Mouse (Mus musculus): ENCODE results near the gene Josd1. TPM values are rescaled to one million over a fixed set of nuclear protein-coding genes. Genes with fewer than 3 reads are reported as not detected.

Josd1 gene
- 17.3 and 19.5 TPM in 2 replicates for polyA plus RNA-seq (2014; fragmentation: Nextera tagmentation; extraction: Ambion mirVana)

DNA sequence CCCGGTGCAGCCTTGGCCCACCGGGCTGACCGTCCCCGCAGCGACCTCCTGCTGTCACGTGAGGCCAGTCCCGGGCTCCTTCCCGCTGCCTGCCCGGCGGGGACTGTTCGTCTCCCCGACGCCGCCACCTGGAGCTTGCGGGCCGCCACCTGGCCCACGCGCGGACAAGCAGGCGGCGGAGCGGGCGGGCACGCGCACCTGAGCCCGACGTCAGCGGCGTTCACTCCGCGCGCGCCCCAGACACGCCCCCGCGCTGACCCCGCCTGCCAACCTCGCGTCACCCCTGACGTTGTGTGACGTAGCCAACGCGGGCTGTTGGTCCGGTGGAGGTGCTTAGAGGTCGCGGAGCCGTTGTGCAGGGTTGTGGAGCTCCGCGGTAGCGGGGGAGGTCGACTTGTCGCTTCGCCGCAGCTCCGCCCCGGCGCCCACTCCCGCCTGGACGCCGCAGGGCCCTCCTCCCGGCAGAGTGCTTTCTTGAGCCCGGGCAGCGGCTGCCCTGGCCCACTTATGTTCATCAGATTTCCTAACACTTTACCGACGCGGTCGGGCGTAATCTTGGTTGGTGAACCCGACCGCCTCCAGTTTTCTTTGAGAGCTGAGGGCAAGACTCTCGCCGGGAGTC lies at the start of gene Josd1:
Josd1 (minus strand) TSS at position 274 of the 622 bp plus-strand sequence.
- H3K27ac ChIP-seq (replicated peaks; ENCODE audit: low read depth, low read length), result peak within 1 kb of the TSS; percentile 97
- peak within 1 kb of the TSS; percentile 88 for H3K4me3 ChIP-seq (ENCODE audit: low read depth, low read length)
- H3K9ac ChIP-seq (ENCODE audit: low read length), result peak within 1 kb of the TSS; percentile 87
- DNase-seq (ENCODE audit: low spot score), result peak; percentile 97
- ATAC-seq (ENCODE audit: insufficient number of reproducible peaks, low FRiP score, low TSS enrichment, low read depth), result peak; percentile 52
- no peaks in the 10 kb centered on the region for H3K9me3 ChIP-seq (ENCODE audit: control insufficient read depth, low read length)
- no peaks in the 10 kb centered on the region for H3K36me3 ChIP-seq (ENCODE audit: control insufficient read depth, insufficient read depth, low read length)
- H3K4me1 ChIP-seq (ENCODE audit: control insufficient read depth, insufficient read depth, low read length), result peaks cover 32% of the 10 kb centered on the region
- H3K27me3 ChIP-seq (ENCODE audit: control insufficient read depth, insufficient read depth, low read length), result no peaks in the 10 kb centered on the region
- WGBS, result under 1% methylated on average over 59 of the region's 72 CpGs
- H3K4me2 ChIP-seq (ENCODE audit: low read depth, severe bottlenecking), result peak within 1 kb of the TSS; percentile 70

DNA sequence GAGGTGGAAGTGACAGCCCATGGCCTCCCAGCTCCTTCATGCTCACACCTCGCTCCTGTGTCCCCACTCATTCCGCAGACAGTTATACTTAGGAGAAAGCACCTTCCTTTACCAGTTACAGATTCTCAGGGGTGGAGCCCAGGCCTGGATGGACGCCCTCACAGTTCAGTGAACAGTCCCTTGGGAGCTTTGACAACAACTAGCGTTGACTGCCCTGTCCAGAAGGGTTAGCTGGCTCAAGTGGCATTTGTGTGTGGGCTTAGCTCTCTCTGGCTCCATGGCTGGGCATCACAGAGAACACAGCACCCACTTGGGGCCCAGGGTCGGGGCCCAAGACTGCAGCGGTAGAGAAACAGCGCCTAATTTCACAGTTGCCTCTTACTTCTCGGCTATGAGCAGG lies 46.6 kb upstream of the Josd1 start:
- Histone ChIP-seq H3K4me2 (ENCODE audit: low read depth, severe bottlenecking) (no peak overlapping the region), H3K4me1 (ENCODE audit: control insufficient read depth, insufficient read depth, low read length) (no peaks in the 10 kb centered on the region), H3K9ac (ENCODE audit: low read length) (no peak overlapping the region), H3K27ac (replicated peaks; ENCODE audit: low read depth, low read length) (no peak overlapping the region), H3K4me3 (ENCODE audit: low read depth, low read length) (no peak overlapping the region), H3K36me3 (ENCODE audit: control insufficient read depth, insufficient read depth, low read length) (peaks cover 19% of the 10 kb centered on the region), H3K27me3 (ENCODE audit: control insufficient read depth, insufficient read depth, low read length) (no peaks in the 10 kb centered on the region), H3K9me3 (ENCODE audit: control insufficient read depth, low read length) (no peaks in the 10 kb centered on the region)
- WGBS, result 86% methylated on average over 8 of the region's 8 CpGs
- no peak for ATAC-seq (ENCODE audit: insufficient number of reproducible peaks, low FRiP score, low TSS enrichment, low read depth)
- no peak for DNase-seq (ENCODE audit: low spot score)

DNA sequence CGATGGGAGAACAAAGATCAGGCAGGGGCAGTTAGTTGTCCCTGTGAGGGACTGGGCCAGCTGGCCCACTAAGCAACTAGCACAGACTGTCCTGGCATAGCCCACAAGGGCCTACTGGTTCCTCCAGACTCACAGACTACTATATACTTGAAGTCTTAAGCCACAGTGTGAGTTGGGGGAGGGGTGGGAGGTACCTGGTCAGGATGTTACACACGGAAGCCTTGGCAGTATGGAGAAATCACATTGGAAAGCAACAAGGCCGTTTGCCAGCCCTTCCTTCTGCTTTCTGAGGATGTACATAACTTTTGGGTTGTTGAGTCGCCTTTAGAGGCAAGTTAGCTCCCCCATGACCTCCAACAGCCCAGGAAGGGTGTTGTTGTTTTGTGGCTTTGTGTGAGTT lies 45.9 kb upstream of the Josd1 start:
- no peak overlapping the region for H3K4me2 ChIP-seq (ENCODE audit: low read depth, severe bottlenecking)
- no peaks in the 10 kb centered on the region for H3K9me3 ChIP-seq (ENCODE audit: control insufficient read depth, low read length)
- peaks cover 22% of the 10 kb centered on the region for H3K36me3 ChIP-seq (ENCODE audit: control insufficient read depth, insufficient read depth, low read length)
- no peak for DNase-seq (ENCODE audit: low spot score)
- no peak overlapping the region for H3K4me3 ChIP-seq (ENCODE audit: low read depth, low read length)
- 76% methylated on average over 4 of the region's 4 CpGs for WGBS
- no peaks in the 10 kb centered on the region for H3K27me3 ChIP-seq (ENCODE audit: control insufficient read depth, insufficient read depth, low read length)
- no peak overlapping the region for H3K9ac ChIP-seq (ENCODE audit: low read length)
- H3K27ac ChIP-seq (replicated peaks; ENCODE audit: low read depth, low read length), result no peak overlapping the region
- H3K4me1 ChIP-seq (ENCODE audit: control insufficient read depth, insufficient read depth, low read length), result no peaks in the 10 kb centered on the region
- ATAC-seq (ENCODE audit: insufficient number of reproducible peaks, low FRiP score, low TSS enrichment, low read depth), result no peak

DNA sequence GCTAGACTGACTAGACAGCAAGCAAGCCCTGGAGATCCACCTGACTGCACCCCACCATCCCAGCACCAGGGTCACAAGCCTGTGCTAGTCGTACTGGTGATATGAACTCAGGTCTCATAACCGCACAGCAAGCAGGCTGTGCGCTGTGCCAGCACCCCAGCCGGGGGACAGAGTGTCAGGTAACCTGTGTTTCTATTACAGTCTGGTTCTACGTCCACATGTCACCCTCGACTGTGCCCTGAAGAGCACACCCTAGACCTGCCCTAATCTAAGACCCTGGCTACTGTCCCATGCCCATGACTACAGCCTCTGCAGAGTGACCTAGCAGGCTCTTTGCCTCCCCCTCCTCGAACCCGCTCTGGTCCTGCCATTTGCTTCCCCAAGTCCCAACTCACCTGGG lies 45.5 kb upstream of the Josd1 start:
- Histone ChIP-seq H3K27ac (replicated peaks; ENCODE audit: low read depth, low read length) (no peak overlapping the region), H3K27me3 (ENCODE audit: control insufficient read depth, insufficient read depth, low read length) (no peaks in the 10 kb centered on the region), H3K4me1 (ENCODE audit: control insufficient read depth, insufficient read depth, low read length) (no peaks in the 10 kb centered on the region), H3K9ac (ENCODE audit: low read length) (no peak overlapping the region), H3K36me3 (ENCODE audit: control insufficient read depth, insufficient read depth, low read length) (peaks cover 19% of the 10 kb centered on the region), H3K4me2 (ENCODE audit: low read depth, severe bottlenecking) (no peak overlapping the region), H3K4me3 (ENCODE audit: low read depth, low read length) (no peak overlapping the region), H3K9me3 (ENCODE audit: control insufficient read depth, low read length) (no peaks in the 10 kb centered on the region)
- ATAC-seq (ENCODE audit: insufficient number of reproducible peaks, low FRiP score, low TSS enrichment, low read depth) (no peak), DNase-seq (ENCODE audit: low spot score) (no peak)
- WGBS, result 92% methylated on average over 8 of the region's 8 CpGs

DNA sequence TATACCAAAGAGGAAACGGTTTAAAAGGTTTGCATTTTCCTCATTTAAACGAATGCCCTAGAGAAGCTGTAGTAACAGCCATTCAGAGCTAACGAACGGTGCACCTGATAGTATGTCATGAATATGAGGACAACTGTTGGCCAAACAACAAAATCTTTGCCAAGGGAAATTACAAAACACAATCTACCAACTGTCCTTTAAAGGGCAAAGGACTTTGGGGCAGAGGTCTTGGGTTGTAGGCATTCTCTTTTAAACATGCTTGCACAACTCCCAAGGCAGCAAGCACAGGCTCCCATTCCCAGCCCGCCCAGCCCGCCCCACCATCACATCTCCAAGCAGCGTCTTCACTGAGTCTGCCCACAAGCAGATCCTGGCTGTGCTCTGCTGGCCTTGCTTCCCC lies 43.8 kb upstream of the Josd1 start:
- H3K36me3 ChIP-seq (ENCODE audit: control insufficient read depth, insufficient read depth, low read length), result peaks cover 11% of the 10 kb centered on the region; the same call in 1 of the 2 replicates

DNA sequence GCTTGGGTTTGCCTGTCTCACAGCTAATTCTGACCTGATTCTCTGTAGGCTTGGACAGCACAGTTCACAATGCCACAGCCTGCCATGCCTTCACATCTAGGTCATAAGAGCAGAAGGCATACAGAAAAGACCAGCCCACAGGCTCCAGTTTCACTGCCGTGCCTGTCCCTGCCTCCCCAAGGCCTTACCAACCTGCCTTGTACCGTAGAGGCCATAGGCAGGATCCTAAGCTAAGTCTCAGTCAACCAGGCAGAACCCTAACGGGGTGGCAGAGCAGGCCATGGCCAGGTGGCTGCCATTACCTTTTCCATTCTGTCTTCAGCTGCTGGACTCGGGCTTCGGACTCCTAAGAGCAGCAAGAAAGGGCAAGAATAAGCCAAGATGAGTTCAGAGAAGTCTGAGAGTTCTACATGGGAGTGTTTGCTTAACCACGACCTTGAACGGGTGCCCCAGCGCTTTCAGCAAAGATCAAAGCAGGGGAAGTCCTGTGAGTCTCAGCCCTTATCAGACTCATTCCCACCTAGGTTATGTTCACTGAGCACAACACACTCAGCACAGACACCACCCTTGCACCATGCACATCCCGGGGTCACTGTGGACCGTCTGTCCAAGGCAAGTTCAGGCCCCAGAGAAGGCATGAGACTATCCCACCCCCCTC lies 41.1 kb upstream of the Josd1 start:
- peaks cover 8% of the 10 kb centered on the region; the same call in 1 of the 2 replicates for H3K36me3 ChIP-seq (ENCODE audit: control insufficient read depth, insufficient read depth, low read length)
- H3K9ac ChIP-seq (ENCODE audit: low read length), result no peak overlapping the region
- no peak overlapping the region for H3K4me3 ChIP-seq (ENCODE audit: low read depth, low read length)
- H3K4me1 ChIP-seq (ENCODE audit: control insufficient read depth, insufficient read depth, low read length), result no peaks in the 10 kb centered on the region
- WGBS, result 88% methylated on average over 10 of the region's 10 CpGs
- no peak for DNase-seq (ENCODE audit: low spot score)
- no peak overlapping the region for H3K4me2 ChIP-seq (ENCODE audit: low read depth, severe bottlenecking)
- H3K27ac ChIP-seq (replicated peaks; ENCODE audit: low read depth, low read length), result no peak overlapping the region
- ATAC-seq (ENCODE audit: insufficient number of reproducible peaks, low FRiP score, low TSS enrichment, low read depth), result no peak
- no peaks in the 10 kb centered on the region for H3K27me3 ChIP-seq (ENCODE audit: control insufficient read depth, insufficient read depth, low read length)
- H3K9me3 ChIP-seq (ENCODE audit: control insufficient read depth, low read length), result no peaks in the 10 kb centered on the region

More for the DNA sequence above, 43.8 kb upstream of the Josd1 start:
- Histone ChIP-seq H3K4me2 (ENCODE audit: low read depth, severe bottlenecking) (no peak overlapping the region), H3K27me3 (ENCODE audit: control insufficient read depth, insufficient read depth, low read length) (no peaks in the 10 kb centered on the region), H3K9me3 (ENCODE audit: control insufficient read depth, low read length) (no peaks in the 10 kb centered on the region), H3K9ac (ENCODE audit: low read length) (no peak overlapping the region), H3K4me1 (ENCODE audit: control insufficient read depth, insufficient read depth, low read length) (no peaks in the 10 kb centered on the region), H3K4me3 (ENCODE audit: low read depth, low read length) (no peak overlapping the region), H3K27ac (replicated peaks; ENCODE audit: low read depth, low read length) (no peak overlapping the region)
- DNase-seq (ENCODE audit: low spot score) (no peak), ATAC-seq (ENCODE audit: insufficient number of reproducible peaks, low FRiP score, low TSS enrichment, low read depth) (no peak)
- 87% methylated on average over 7 of the region's 7 CpGs for WGBS

DNA sequence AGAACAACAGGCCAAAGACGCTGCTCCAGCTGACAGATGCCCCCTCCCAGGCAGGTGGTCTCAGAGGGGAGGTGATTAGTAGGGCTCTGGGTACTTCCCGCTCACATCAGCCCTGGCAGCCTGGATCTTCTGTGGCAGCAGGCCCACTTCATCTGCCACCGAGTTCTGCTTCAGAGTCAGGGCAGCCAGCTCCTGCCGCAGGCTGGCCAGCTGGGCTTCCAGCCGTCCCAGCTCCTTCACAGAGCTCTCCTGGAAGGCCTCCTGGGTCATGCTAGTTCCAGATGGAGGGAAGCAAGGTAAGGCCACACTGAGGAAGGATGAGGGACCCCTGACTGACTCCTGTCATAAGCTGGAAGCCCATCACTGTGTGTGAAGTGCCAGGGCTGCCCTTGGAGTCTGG lies 40.6 kb upstream of the Josd1 start:
- Histone ChIP-seq H3K36me3 (ENCODE audit: control insufficient read depth, insufficient read depth, low read length) (peaks cover 6% of the 10 kb centered on the region; the same call in 1 of the 2 replicates), H3K27ac (replicated peaks; ENCODE audit: low read depth, low read length) (no peak overlapping the region), H3K4me1 (ENCODE audit: control insufficient read depth, insufficient read depth, low read length) (no peaks in the 10 kb centered on the region), H3K4me3 (ENCODE audit: low read depth, low read length) (no peak overlapping the region), H3K9ac (ENCODE audit: low read length) (no peak overlapping the region), H3K9me3 (ENCODE audit: control insufficient read depth, low read length) (no peaks in the 10 kb centered on the region), H3K27me3 (ENCODE audit: control insufficient read depth, insufficient read depth, low read length) (no peaks in the 10 kb centered on the region), H3K4me2 (ENCODE audit: low read depth, severe bottlenecking) (no peak overlapping the region)
- DNase-seq (ENCODE audit: low spot score), result no peak
- no peak for ATAC-seq (ENCODE audit: insufficient number of reproducible peaks, low FRiP score, low TSS enrichment, low read depth)
- whole genome bisulfite sequencing, result 80% methylated on average over 5 of the region's 5 CpGs

DNA sequence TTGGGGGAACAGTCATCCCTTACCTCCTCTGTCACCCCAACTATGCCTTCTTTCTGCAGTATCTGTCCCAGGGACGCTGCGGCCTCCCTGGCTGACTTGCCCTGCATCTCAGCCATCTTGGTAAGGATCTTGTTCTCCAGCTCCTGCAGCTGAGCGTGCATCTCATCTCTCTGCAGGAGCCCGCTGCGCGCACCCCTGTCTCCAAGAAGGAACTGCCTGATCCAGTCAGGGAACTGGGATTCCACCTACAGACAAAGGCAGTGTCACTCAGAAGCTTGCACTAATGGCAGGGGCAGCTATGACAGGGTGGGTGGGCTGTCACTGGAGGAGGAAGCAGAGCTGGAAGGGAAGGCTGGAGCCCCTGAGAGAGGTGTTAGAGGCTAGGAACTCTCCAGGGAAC lies 40.1 kb upstream of the Josd1 start:
- no peak for DNase-seq (ENCODE audit: low spot score)
- Histone ChIP-seq H3K36me3 (ENCODE audit: control insufficient read depth, insufficient read depth, low read length) (peaks cover 3% of the 10 kb centered on the region; the same call in 1 of the 2 replicates), H3K9ac (ENCODE audit: low read length) (no peak overlapping the region), H3K4me3 (ENCODE audit: low read depth, low read length) (no peak overlapping the region), H3K4me1 (ENCODE audit: control insufficient read depth, insufficient read depth, low read length) (no peaks in the 10 kb centered on the region), H3K27ac (replicated peaks; ENCODE audit: low read depth, low read length) (no peak overlapping the region), H3K9me3 (ENCODE audit: control insufficient read depth, low read length) (no peaks in the 10 kb centered on the region), H3K27me3 (ENCODE audit: control insufficient read depth, insufficient read depth, low read length) (no peaks in the 10 kb centered on the region), H3K4me2 (ENCODE audit: low read depth, severe bottlenecking) (no peak overlapping the region)
- ATAC-seq (ENCODE audit: insufficient number of reproducible peaks, low FRiP score, low TSS enrichment, low read depth), result no peak
- 89% methylated on average over 6 of the region's 6 CpGs for WGBS
